Mouse (Mus musculus) hindbrain, postnatal 0 days (tissue): ENCODE results near the gene Gpc5. TPM values are rescaled to one million over a fixed set of nuclear protein-coding genes. Genes with fewer than 3 reads are reported as not detected.
A peak's percentile ranks its signal among the peaks of the same experiment; 100 is the strongest.

Source experiments
- ATAC-seq: fragments of 200-750 bp; cut with Nextera tagmentation; 2 replicates; pipeline ENCODE4 v1.8.0; 2017; ENCODE audit warnings: mild to moderate bottlenecking, moderate TSS enrichment, moderate library complexity
- DNase-seq: peaks from one replicate; pipeline ENCODE4 v3.0.0-alpha.2; 2015; ENCODE audit warnings: low spot score
- H3K27ac ChIP-seq: fragments of 300-500 bp; sonication (generic); 2 replicates; pipeline ENCODE4 v1.5.1; 2014; ENCODE audit warnings: mild to moderate bottlenecking
- H3K27me3 ChIP-seq: fragments of 300-500 bp; sonication (generic); 2 replicates; pipeline ENCODE4 v1.6.1; 2014; ENCODE audit warnings: low read length, mixed read lengths; ENCODE audit not compliant: insufficient read depth
- H3K36me3 ChIP-seq: fragments of 300-500 bp; sonication (generic); 2 replicates; pipeline ENCODE4 v1.6.1; 2014; ENCODE audit warnings: low read length, mixed read lengths; ENCODE audit not compliant: insufficient read depth
- H3K4me1 ChIP-seq: fragments of 300-500 bp; sonication (generic); 2 replicates; pipeline ENCODE4 v1.6.1; 2014; ENCODE audit warnings: antibody characterized with exemption, low read length, mixed read lengths; ENCODE audit not compliant: insufficient read depth
- H3K4me2 ChIP-seq: fragments of 300-500 bp; sonication (generic); 2 replicates; pipeline ENCODE4 v1.6.1; 2014; ENCODE audit warnings: low read depth, mild to moderate bottlenecking, low read length, moderate library complexity, mixed read lengths
- H3K4me3 ChIP-seq: fragments of 300-500 bp; sonication (generic); 2 replicates; pipeline ENCODE4 v1.5.1; 2014; ENCODE audit warnings: low read length
- H3K9ac ChIP-seq: fragments of 300-500 bp; sonication (generic); replicated peaks from 2 replicates; pipeline ENCODE4 v1.6.1; 2014; ENCODE audit warnings: mild to moderate bottlenecking, low read length, moderate library complexity, mixed read lengths
- H3K9me3 ChIP-seq: fragments of 300-500 bp; sonication (generic); 2 replicates; pipeline ENCODE4 v1.6.1; 2016; ENCODE audit warnings: low read length, mixed read lengths
- CTCF ChIP-seq: IDR thresholded peaks from 2 replicates; pipeline ENCODE4 v1.5.1; 2016; ENCODE audit warnings: antibody characterized with exemption, control low read depth, low read depth
- WGBS: fragments of 180-500 bp; shearing (Covaris S2); extraction: QIAGEN DNeasy Blood & Tissue Kit; methylation state at CpG from one replicate; pipeline ENCODE4 v1.1.7; 2014; 5-methylcytosine and 5-hydroxymethylcytosine counted together
- polyA plus RNA-seq: library from polyadenylated mRNA; unstranded; fragments of >200 nt; fragmentation: Nextera tagmentation; extraction: Ambion mirVana; gene quantifications from 2 replicates; pipeline ENCODE4 v1.2.1, GENCODE M21; 2015
- total RNA-seq: library from RNA; depleted of rRNA; stranded (reverse); fragments of >200 nt; gene quantifications from 2 replicates; pipeline ENCODE4 v1.2.3, GENCODE M21; 2014

Gene Gpc5
- total and polyA plus RNA-seq, 2 experiments from 2014 or later, result 17.4 to 25.6 TPM

DNA sequence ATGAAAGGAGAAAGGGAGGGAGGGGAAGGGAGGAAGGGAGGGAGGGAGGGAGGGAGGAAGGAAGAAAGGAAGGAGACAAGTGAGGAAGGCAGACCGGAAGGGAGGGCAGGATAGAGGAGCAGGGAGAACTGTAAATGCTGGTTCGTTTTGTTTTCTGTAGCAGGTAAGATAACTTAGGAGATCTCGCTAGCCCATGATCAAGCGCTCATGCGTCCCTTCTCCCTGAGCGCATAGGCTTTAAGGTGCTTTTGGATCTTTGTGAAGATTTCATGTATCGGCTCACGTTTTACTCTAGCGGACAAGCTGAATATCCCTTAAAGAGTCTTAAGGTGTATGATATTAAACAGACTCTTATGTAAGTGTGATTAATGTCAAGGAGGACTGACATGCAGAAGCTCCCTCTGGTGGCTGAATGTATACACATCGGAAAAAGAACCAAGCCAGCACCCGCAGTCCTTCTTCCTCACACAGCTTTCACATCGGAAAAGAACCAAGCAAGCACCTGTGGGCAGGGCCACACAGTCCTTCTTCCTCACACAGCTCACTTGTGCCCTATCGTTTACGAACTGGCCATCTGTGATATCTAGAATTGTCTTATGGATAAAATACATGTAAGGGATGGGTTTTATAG is 301.0 kb downstream of the Gpc5 start:
- WGBS, result 56% methylated on average over 14 of the region's 14 CpGs
- H3K9me3 ChIP-seq, result no peaks in the 10 kb centered on the region
- no peak overlapping the region for H3K4me3 ChIP-seq
- H3K4me2 ChIP-seq, result no peak overlapping the region
- DNase-seq, result peak; percentile 81
- no peak overlapping the region for H3K27ac ChIP-seq
- H3K4me1 ChIP-seq, result no peaks in the 10 kb centered on the region
- ATAC-seq, result peak; percentile 53
- peak; percentile 82 for TF ChIP-seq CTCF
- no peaks in the 10 kb centered on the region for H3K36me3 ChIP-seq
- no peak overlapping the region for H3K9ac ChIP-seq
- no peaks in the 10 kb centered on the region for H3K27me3 ChIP-seq

DNA sequence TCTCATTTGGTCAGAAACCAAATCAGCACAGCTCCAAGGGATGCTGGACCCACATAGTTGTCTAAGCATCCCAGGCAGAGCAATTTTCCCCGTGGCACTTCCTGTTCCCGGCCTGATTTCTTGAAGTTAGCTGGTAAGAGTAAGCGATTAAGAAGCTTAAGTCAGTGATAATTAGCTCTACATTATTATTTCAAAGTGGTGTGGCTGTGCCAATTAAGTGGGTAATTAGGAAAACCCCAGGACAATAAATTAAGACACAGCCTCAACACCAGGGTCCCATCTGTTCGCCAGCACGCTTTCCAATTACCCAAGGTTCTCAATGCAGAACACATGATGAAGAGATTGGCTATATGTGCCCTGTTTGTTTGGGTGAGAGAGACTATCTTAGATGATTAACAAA is 314.6 kb downstream of the Gpc5 start:
- no peaks in the 10 kb centered on the region for H3K9me3 ChIP-seq
- H3K9ac ChIP-seq, result no peak overlapping the region
- ATAC-seq (peak; percentile 73), DNase-seq (peak; percentile 57)
- H3K27ac ChIP-seq, result no peak overlapping the region
- 45% methylated on average over 5 of the region's 5 CpGs for WGBS
- H3K4me1 ChIP-seq, result no peaks in the 10 kb centered on the region
- H3K27me3 ChIP-seq, result no peaks in the 10 kb centered on the region
- TF ChIP-seq CTCF, result no peak
- H3K4me3 ChIP-seq, result no peak overlapping the region
- no peak overlapping the region for H3K4me2 ChIP-seq
- no peaks in the 10 kb centered on the region for H3K36me3 ChIP-seq

DNA sequence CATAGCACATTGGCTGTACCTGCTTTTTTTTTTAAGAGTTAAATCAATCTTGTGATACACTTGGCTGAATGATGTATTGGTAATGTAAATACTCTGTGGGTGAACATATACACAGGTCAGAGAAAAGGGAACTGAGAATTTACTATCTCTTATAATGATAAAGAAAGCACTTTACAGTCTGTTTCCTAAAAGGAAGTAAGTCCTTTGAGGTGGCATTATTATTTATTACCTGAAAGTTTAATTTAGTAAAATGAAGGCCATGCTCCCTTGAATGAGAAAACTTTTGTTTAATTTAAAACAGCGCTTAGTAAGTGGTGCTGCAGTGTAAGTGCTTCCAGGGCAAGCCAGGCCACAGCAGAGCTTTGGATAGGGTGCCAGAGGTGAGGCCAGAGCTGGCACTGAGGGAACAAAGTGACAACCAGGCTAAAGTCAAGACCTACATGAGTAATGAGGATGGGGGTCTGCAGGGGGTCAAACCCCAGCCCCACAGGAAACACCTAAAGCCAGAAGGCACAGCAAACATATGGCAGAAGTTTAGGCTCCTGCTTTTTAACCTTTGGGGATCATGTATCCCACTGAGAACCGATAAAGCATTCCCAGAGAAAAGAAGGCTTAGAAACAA is 315.4 kb downstream of the Gpc5 start:
- no peak for ATAC-seq
- WGBS, result 53% methylated on average over 2 of the region's 2 CpGs
- H3K4me2 ChIP-seq, result no peak overlapping the region

DNA sequence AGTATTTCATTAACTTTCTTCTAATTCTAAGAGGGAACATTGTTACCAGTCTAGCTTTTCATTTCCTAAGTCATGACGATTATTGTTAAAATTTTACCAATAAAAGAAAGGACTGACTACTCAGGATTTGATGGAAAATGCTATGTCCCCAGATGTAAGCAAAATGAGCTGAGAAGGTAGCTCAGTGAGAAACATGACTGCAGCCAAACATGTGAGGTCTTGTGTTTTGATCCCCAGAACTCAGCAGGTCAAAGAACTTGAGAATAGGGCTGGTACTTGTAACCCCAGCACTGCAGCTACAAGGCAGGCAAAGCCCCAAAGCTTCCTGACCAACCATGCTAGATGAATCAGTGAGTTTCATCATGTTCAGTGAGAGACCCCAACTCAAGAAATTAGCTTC is 318.9 kb downstream of the Gpc5 start:
- Histone ChIP-seq H3K27ac (no peak overlapping the region), H3K4me2 (no peak overlapping the region), H3K27me3 (no peaks in the 10 kb centered on the region), H3K4me3 (no peak overlapping the region), H3K9ac (no peak overlapping the region), H3K36me3 (no peaks in the 10 kb centered on the region), H3K4me1 (no peaks in the 10 kb centered on the region), H3K9me3 (no peaks in the 10 kb centered on the region)
- ATAC-seq (no peak), DNase-seq (no peak)
- 97% methylated on average over 1 of the region's 1 CpGs for WGBS
- no peak for TF ChIP-seq CTCF

More for the DNA sequence above, 315.4 kb downstream of the Gpc5 start:
- no peak for DNase-seq
- Histone ChIP-seq H3K27me3 (no peaks in the 10 kb centered on the region), H3K9ac (no peak overlapping the region), H3K36me3 (no peaks in the 10 kb centered on the region), H3K9me3 (no peaks in the 10 kb centered on the region), H3K27ac (no peak overlapping the region), H3K4me3 (no peak overlapping the region), H3K4me1 (no peaks in the 10 kb centered on the region)
- TF ChIP-seq CTCF, result no peak

DNA sequence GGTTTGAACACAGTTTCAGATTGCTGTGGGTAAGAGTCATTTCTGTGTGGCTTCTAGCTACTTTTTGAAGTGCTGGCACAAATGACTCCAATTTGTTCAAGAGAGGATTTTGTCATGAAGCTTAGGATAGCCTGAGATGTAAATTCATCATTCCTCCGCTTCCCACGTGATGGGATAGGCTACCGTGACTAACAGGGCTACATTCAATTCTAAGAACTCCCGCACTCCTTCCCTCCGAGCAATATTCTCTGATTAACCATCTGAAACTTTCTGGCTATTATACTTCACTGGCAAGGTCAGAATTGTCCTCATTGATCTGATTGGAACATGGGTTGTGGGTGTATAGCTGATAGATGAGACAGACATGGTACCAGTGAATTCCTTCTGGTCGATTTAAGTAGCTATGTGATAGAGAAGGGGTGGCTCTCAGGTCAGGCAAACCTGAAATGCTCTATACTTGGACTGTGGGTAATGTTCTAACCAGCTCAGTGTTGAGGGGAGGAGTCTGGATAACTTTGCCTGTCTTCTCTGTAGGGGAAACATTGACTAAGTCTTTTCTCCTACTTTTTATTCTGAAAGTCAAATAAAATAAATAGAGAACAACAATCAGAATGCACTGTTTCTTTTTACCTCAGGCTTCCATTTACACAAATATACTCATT is 319.6 kb downstream of the Gpc5 start:
- WGBS, result 37% methylated on average over 6 of the region's 6 CpGs
- Histone ChIP-seq H3K4me1 (no peaks in the 10 kb centered on the region), H3K4me3 (no peak overlapping the region), H3K9me3 (no peaks in the 10 kb centered on the region), H3K4me2 (no peak overlapping the region), H3K9ac (no peak overlapping the region), H3K27ac (no peak overlapping the region), H3K36me3 (no peaks in the 10 kb centered on the region), H3K27me3 (no peaks in the 10 kb centered on the region)
- DNase-seq (no peak), ATAC-seq (no peak)
- no peak for TF ChIP-seq CTCF

DNA sequence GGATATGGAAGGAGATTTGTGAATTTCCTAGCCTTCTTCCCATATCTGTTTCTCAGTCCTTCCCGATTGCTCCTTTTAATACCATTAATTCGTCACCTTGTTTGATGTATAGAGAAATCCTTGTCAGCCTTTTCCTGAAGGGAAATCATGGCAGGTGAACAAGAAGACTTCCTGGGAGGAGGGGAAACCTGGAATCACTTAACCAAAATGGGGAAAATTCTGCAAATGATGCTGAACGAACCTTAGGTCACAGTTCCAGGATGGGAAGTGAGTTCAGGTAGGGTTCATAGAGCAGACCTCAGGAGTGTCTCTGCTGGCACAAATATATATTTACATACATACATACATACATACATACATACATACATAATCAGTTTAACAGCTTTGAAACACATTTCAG is 320.8 kb downstream of the Gpc5 start:
- DNase-seq, result no peak
- WGBS, result 86% methylated on average over 3 of the region's 3 CpGs
- Histone ChIP-seq H3K9ac (no peak overlapping the region), H3K4me3 (no peak overlapping the region), H3K4me1 (no peaks in the 10 kb centered on the region), H3K36me3 (no peaks in the 10 kb centered on the region), H3K9me3 (no peaks in the 10 kb centered on the region), H3K27ac (no peak overlapping the region), H3K4me2 (no peak overlapping the region), H3K27me3 (no peaks in the 10 kb centered on the region)
- ATAC-seq, result no peak
- no peak for TF ChIP-seq CTCF

DNA sequence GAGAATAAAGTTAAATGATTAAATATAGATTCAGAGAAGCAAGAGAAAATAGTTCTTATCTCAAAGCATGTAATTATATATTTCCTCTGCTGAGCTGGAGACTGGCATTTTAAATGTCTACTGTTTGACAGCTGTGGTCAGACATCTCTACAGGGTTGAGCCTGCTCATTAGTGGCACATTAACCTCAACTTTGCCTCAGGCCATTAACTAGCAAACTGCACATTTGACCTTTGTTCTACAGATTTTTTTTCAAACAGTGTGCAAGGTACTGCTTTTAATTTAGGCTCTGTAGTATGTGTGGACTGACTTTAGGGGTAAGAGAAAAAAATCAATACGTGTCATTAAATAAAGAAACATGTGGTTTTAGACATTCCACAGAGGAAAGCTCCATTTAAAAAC is 321.4 kb downstream of the Gpc5 start:
- no peaks in the 10 kb centered on the region for H3K4me1 ChIP-seq
- no peaks in the 10 kb centered on the region for H3K36me3 ChIP-seq
- DNase-seq (no peak), ATAC-seq (no peak)
- H3K9ac ChIP-seq, result no peak overlapping the region
- WGBS, result 73% methylated on average over 1 of the region's 1 CpGs
- no peaks in the 10 kb centered on the region for H3K27me3 ChIP-seq
- no peak overlapping the region for H3K4me3 ChIP-seq
- no peak overlapping the region for H3K27ac ChIP-seq
- no peak overlapping the region for H3K4me2 ChIP-seq
- no peak for TF ChIP-seq CTCF
- no peaks in the 10 kb centered on the region for H3K9me3 ChIP-seq
